Mouse (Mus musculus): Measurements from ENCODE around the gene Tmem140. TPM values are rescaled to one million over a fixed set of nuclear protein-coding genes. Genes with fewer than 3 reads are reported as not detected.

Tmem140 gene
- total and polyA plus RNA-seq, 3 experiments = 18.2 to 22.9 (median 22.9) TPM

- intact Hi-C loops (cut with DNase I) = loop anchor here (2.0 to 5.0 kb wide), 2 partner anchors 13 to 82 kb away; partner anchors contain the start of gene Agbl3
- H3K27ac ChIP-seq = peak overlapping the region; percentile 97
- no peaks in the 10 kb centered on the region for H3K79me2 ChIP-seq (replicated peaks; ENCODE audit: control insufficient read depth, insufficient read depth, low read length)
- H3K4me3 ChIP-seq = peak overlapping the region; percentile 69
- TF ChIP-seq EP300 (IDR thresholded peaks at IDR 0.05; ENCODE audit: insufficient read depth, low read depth, low read length) (no peak), POLR2A (IDR thresholded peaks at IDR 0.05; ENCODE audit: insufficient read depth, low read depth, low read length) (no peak), CTCF (IDR thresholded peaks at IDR 0.05) (no peak)
- peak overlapping the region; percentile 87 for H3K9ac ChIP-seq (ENCODE audit: low read depth, low read length)
- H3K4me1 ChIP-seq (ENCODE audit: control insufficient read depth, insufficient read depth, low read length) = peaks cover 13% of the 10 kb centered on the region
- H3K27me3 ChIP-seq (ENCODE audit: control insufficient read depth, insufficient read depth, low read length) = no peaks in the 10 kb centered on the region
- peak in 1 of 2 experiments; percentile 30 for DNase-seq
- H3K36me3 ChIP-seq (ENCODE audit: control insufficient read depth, insufficient read depth, low read length) = no peaks in the 10 kb centered on the region
- WGBS = 32% methylated on average over 9 of the region's 9 CpGs
These were observed 1.0 kb downstream of the Tmem140 start for GRCm38 (mm10) chr6:34863786-34864514.

GRCm38 (mm10) chr6:34865213-34865612 lies 2.3 kb downstream of the Tmem140 start:
- TF ChIP-seq CTCF (IDR thresholded peaks at IDR 0.05) = no peak
- intact Hi-C loops (cut with DNase I) = no loop called here
- H3K36me3 ChIP-seq (ENCODE audit: control insufficient read depth, insufficient read depth, low read length) = peaks cover 7% of the 10 kb centered on the region; the same call in 1 of the 2 replicates
- WGBS = 37% methylated on average over 5 of the region's 5 CpGs
- H3K4me3 ChIP-seq = peak overlapping the region; percentile 69
- H3K27me3 ChIP-seq (ENCODE audit: control insufficient read depth, insufficient read depth, low read length) = no peaks in the 10 kb centered on the region
- peak overlapping the region; percentile 34 for H3K9ac ChIP-seq (ENCODE audit: low read depth, low read length)
- H3K27ac ChIP-seq = peak overlapping the region; percentile 97
- H3K4me1 ChIP-seq (ENCODE audit: control insufficient read depth, insufficient read depth, low read length) = peaks cover 21% of the 10 kb centered on the region
- H3K79me2 ChIP-seq (replicated peaks; ENCODE audit: control insufficient read depth, insufficient read depth, low read length) = no peaks in the 10 kb centered on the region
- DNase-seq = peak; percentile 65

GRCm38 (mm10) chr6:34865711-34866593 lies 3.0 kb downstream of the Tmem140 start:
- DNase-seq = peak; percentile 67 to 75
- peak; percentile 69 for TF ChIP-seq POLR2A (IDR thresholded peaks at IDR 0.05; ENCODE audit: insufficient read depth, low read depth, low read length)
- TF ChIP-seq CTCF (IDR thresholded peaks at IDR 0.05) = no peak
- peak; percentile 98 for TF ChIP-seq EP300 (IDR thresholded peaks at IDR 0.05; ENCODE audit: insufficient read depth, low read depth, low read length)
- H3K9ac ChIP-seq (ENCODE audit: low read depth, low read length) = peak overlapping the region; percentile 39
- WGBS = 39% methylated on average over 7 of the region's 7 CpGs
- intact Hi-C loops (cut with DNase I) = loop anchor here (1.0 kb wide), 1 partner anchor 8 kb away; no protein-coding TSS in a partner anchor
- H3K79me2 ChIP-seq (replicated peaks; ENCODE audit: control insufficient read depth, insufficient read depth, low read length) = no peaks in the 10 kb centered on the region
- H3K4me3 ChIP-seq = peak overlapping the region; percentile 69
- H3K27ac ChIP-seq = peak overlapping the region; percentile 97
- H3K36me3 ChIP-seq (ENCODE audit: control insufficient read depth, insufficient read depth, low read length) = peaks cover 7% of the 10 kb centered on the region
- no peaks in the 10 kb centered on the region for H3K27me3 ChIP-seq (ENCODE audit: control insufficient read depth, insufficient read depth, low read length)
- H3K4me1 ChIP-seq (ENCODE audit: control insufficient read depth, insufficient read depth, low read length) = peaks cover 25% of the 10 kb centered on the region

GRCm38 (mm10) chr6:34866786-34867185 lies 3.8 kb downstream of the Tmem140 start:
- H3K36me3 ChIP-seq (ENCODE audit: control insufficient read depth, insufficient read depth, low read length) = peaks cover 7% of the 10 kb centered on the region
- peak overlapping the region; percentile 68 for H3K9ac ChIP-seq (ENCODE audit: low read depth, low read length)
- no peaks in the 10 kb centered on the region for H3K79me2 ChIP-seq (replicated peaks; ENCODE audit: control insufficient read depth, insufficient read depth, low read length)
- WGBS = 58% methylated on average over 8 of the region's 8 CpGs
- TF ChIP-seq EP300 (IDR thresholded peaks at IDR 0.05; ENCODE audit: insufficient read depth, low read depth, low read length) (no peak), POLR2A (IDR thresholded peaks at IDR 0.05; ENCODE audit: insufficient read depth, low read depth, low read length) (peak; percentile 71), CTCF (IDR thresholded peaks at IDR 0.05) (no peak)
- no peaks in the 10 kb centered on the region for H3K27me3 ChIP-seq (ENCODE audit: control insufficient read depth, insufficient read depth, low read length)
- DNase-seq = peak in 1 of 2 experiments; percentile 29
- H3K4me3 ChIP-seq = peak overlapping the region; percentile 42
- intact Hi-C loops (cut with DNase I) = loop anchor here (1.0 kb wide), 1 partner anchor 8 kb away; no protein-coding TSS in a partner anchor
- H3K4me1 ChIP-seq (ENCODE audit: control insufficient read depth, insufficient read depth, low read length) = peaks cover 28% of the 10 kb centered on the region
- peak overlapping the region; percentile 97 for H3K27ac ChIP-seq

GRCm38 (mm10) chr6:34867301-34867994 lies 4.5 kb downstream of the Tmem140 start:
- intact Hi-C loops (cut with DNase I) = no loop called here
- Histone ChIP-seq H3K79me2 (replicated peaks; ENCODE audit: control insufficient read depth, insufficient read depth, low read length) (no peaks in the 10 kb centered on the region), H3K9ac (ENCODE audit: low read depth, low read length) (peak overlapping the region; percentile 68), H3K27me3 (ENCODE audit: control insufficient read depth, insufficient read depth, low read length) (no peaks in the 10 kb centered on the region), H3K27ac (peak overlapping the region; percentile 97), H3K36me3 (ENCODE audit: control insufficient read depth, insufficient read depth, low read length) (peaks cover 7% of the 10 kb centered on the region), H3K4me1 (ENCODE audit: control insufficient read depth, insufficient read depth, low read length) (peaks cover 30% of the 10 kb centered on the region), H3K4me3 (peak overlapping the region; percentile 42)
- WGBS = 57% methylated on average over 16 of the region's 16 CpGs
- DNase-seq = peak in 1 of 2 experiments; percentile 38
- TF ChIP-seq EP300 (IDR thresholded peaks at IDR 0.05; ENCODE audit: insufficient read depth, low read depth, low read length) (no peak), POLR2A (IDR thresholded peaks at IDR 0.05; ENCODE audit: insufficient read depth, low read depth, low read length) (no peak), CTCF (IDR thresholded peaks at IDR 0.05) (no peak)
